Mouse (Mus musculus): Measurements from ENCODE around the gene Rasgrp4. TPM values are rescaled to one million over a fixed set of nuclear protein-coding genes. Genes with fewer than 3 reads are reported as not detected.

The Rasgrp4 gene
- total and polyA plus RNA-seq, 3 experiments = 0.46 to 1.9 TPM; not detected in 1

DNA sequence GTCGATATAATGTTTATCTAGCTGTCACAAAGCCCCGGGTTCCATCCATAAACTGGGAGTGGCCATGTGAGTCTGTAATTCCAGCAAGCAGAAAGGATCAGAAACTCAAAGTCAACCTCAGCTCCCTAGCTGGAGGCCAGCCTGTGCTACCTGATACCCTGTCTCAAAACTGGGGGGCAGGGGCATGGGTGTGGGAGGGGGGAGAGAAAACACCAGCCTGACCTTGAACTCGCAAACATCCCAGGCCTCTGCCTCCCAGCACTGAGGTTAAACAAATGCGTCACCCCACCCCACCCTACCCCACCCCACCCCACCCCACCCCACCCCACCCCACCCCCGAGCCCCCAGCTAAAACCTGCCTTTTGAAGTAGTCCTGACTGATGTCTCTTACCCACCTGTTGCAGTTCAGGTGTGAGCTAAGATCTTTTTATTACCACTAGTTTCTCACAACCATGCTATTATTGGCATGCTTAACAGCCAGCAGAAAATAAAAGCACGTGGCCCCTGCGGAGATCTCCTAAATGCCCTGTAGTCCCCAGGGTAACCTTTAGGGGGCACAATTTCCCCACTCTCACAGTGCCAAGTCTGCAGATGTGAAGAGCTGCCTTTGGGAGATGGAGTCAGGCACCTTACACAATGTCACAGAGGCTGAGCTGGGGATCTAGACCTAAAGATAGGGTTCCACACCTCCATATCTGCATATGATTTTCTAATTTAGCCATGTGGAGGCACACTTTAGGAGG, 8.3 kb upstream of the Rasgrp4 start:
- TF ChIP-seq MAX (IDR thresholded peaks at IDR 0.05; ENCODE audit: low read length) = peak; percentile 99
- peak; percentile 56; the same call in 1 of the 2 replicates for TF ChIP-seq BHLHE40 (IDR thresholded peaks at IDR 0.05; ENCODE audit: borderline replicate concordance, low read depth, low read length)
- TF ChIP-seq ZKSCAN1 (IDR thresholded peaks at IDR 0.05; ENCODE audit: low read depth, low read length) = no peak
- no peak for TF ChIP-seq ELF1 (IDR thresholded peaks at IDR 0.05; ENCODE audit: low read depth, low read length)
- TF ChIP-seq HCFC1 (IDR thresholded peaks at IDR 0.05; ENCODE audit: low read depth, low read length) = peak; percentile 17; the same call in 1 of the 2 replicates
- TF ChIP-seq MXI1 (IDR thresholded peaks at IDR 0.05; ENCODE audit: low read depth, low read length) = peak; percentile 99
- TF ChIP-seq MAZ (IDR thresholded peaks at IDR 0.05; ENCODE audit: low read depth, low read length) = peak; percentile 61; the same call in 1 of the 2 replicates
- TF ChIP-seq TCF12 (IDR thresholded peaks at IDR 0.05; ENCODE audit: low read depth, low read length) = 0 out of 2 replicates have a peak, but pooled peaks have one; percentile 10
- TF ChIP-seq RAD21 (IDR thresholded peaks at IDR 0.05; ENCODE audit: low read depth, low read length) = peak; percentile 94
- peak; percentile 75 for TF ChIP-seq SMC3 (IDR thresholded peaks at IDR 0.05; ENCODE audit: low read depth, low read length)
- TF ChIP-seq JUND (IDR thresholded peaks at IDR 0.05; ENCODE audit: low read depth, low read length) = no peak
- peak; percentile 99 for TF ChIP-seq MYC (IDR thresholded peaks at IDR 0.05; ENCODE audit: low read depth, low read length)
- peak; percentile 98 for TF ChIP-seq SIN3A (IDR thresholded peaks at IDR 0.05; ENCODE audit: low read length)
- TF ChIP-seq USF1 (IDR thresholded peaks at IDR 0.05; ENCODE audit: low read depth, low read length) = peak; percentile 86
- TF ChIP-seq NRF1 (IDR thresholded peaks at IDR 0.05; ENCODE audit: insufficient read depth, low read depth, low read length, poor library complexity, severe bottlenecking) = no peak
- peak; percentile 73 to 95 (median 94) for TF ChIP-seq CTCF (IDR thresholded peaks at IDR 0.05 in 2 of 3, conservative IDR thresholded peaks at IDR 0.05 in 1 of 3; ENCODE audit: control insufficient read depth in 1 of 3, insufficient read depth in 1 of 3, low read depth in 2 of 3, low read length in 3 of 3, poor library complexity in 1 of 3, severe bottlenecking in 1 of 3)
- peak; percentile 80 for TF ChIP-seq ZC3H11A (IDR thresholded peaks at IDR 0.05; ENCODE audit: low read depth, low read length)
- DNase-seq (ENCODE audit: low read depth, low spot score) = peak; percentile 87
- Histone ChIP-seq H3K36me3 (ENCODE audit: control insufficient read depth in 1 of 2, insufficient read depth in 2 of 2, low read length in 2 of 2) (no peaks in the 10 kb centered on the region; a peak in 1 of 4 replicates), H3K9ac (ENCODE audit: control insufficient read depth, low read depth, low read length, poor library complexity, severe bottlenecking) (0 out of 2 replicates have a peak overlapping the region, but pooled peaks have one; percentile 20), H3K4me3 (ENCODE audit: control insufficient read depth in 1 of 2, insufficient read depth in 1 of 2, low read depth in 2 of 2, low read length in 2 of 2) (no peak overlapping the region), H3K79me2 (ENCODE audit: control insufficient read depth, insufficient read depth, low read length, poor library complexity) (no peaks in the 10 kb centered on the region), H3K27me3 (ENCODE audit: control insufficient read depth in 1 of 2, insufficient read depth in 2 of 2, low read length in 2 of 2) (no peaks in the 10 kb centered on the region), H3K9me3 (replicated peaks; ENCODE audit: insufficient read depth, low read length) (no peaks in the 10 kb centered on the region), H3K27ac (ENCODE audit: control insufficient read depth, low read depth, low read length) (no peak overlapping the region), H3K4me1 (ENCODE audit: control insufficient read depth in 1 of 2, insufficient read depth in 2 of 2, low read length in 2 of 2) (peaks cover 0 to 6% of the 10 kb centered on the region in 2 experiments; a peak in 1 of 4 replicates)

DNA sequence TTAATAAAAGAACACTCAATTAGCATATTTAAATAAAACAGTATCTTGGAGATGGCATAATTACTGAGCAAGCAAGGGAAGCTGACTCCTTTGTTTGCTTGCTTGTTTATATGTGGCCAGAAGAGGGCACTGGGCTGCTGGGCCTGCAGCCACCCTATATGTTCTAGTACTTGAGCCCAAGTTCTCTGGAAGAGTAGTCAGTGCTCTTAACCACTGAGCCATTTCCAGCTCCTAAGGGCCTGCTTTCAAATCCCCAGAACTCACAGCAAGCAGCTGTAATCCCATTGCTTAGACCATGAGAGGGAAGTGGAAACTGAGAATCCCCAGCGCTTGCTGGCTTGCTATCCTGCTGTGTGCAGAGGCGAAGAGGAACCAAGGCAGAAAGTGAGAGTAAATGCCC, 5.9 kb upstream of the Rasgrp4 start:
- no peak overlapping the region for H3K27ac ChIP-seq (ENCODE audit: control insufficient read depth, low read depth, low read length)
- no peaks in the 10 kb centered on the region for H3K9me3 ChIP-seq (replicated peaks; ENCODE audit: insufficient read depth, low read length)
- H3K79me2 ChIP-seq (ENCODE audit: control insufficient read depth, insufficient read depth, low read length, poor library complexity) = no peaks in the 10 kb centered on the region
- H3K4me3 ChIP-seq (ENCODE audit: control insufficient read depth in 1 of 2, insufficient read depth in 1 of 2, low read depth in 2 of 2, low read length in 2 of 2) = peak overlapping the region in 1 of 2 experiments; percentile 18; a peak in 2 of 4 replicates
- no peaks in the 10 kb centered on the region; a peak in 1 of 4 replicates for H3K36me3 ChIP-seq (ENCODE audit: control insufficient read depth in 1 of 2, insufficient read depth in 2 of 2, low read length in 2 of 2)
- peak; percentile 72 for TF ChIP-seq RAD21 (IDR thresholded peaks at IDR 0.05; ENCODE audit: low read depth, low read length)
- peak; percentile 74 for TF ChIP-seq ZC3H11A (IDR thresholded peaks at IDR 0.05; ENCODE audit: low read depth, low read length)
- peak; percentile 72 for TF ChIP-seq SMC3 (IDR thresholded peaks at IDR 0.05; ENCODE audit: low read depth, low read length)
- TF ChIP-seq POLR2A (IDR thresholded peaks at IDR 0.05; ENCODE audit: control insufficient read depth in 1 of 2, insufficient read depth in 1 of 2, low read depth in 1 of 2, low read length in 2 of 2, poor library complexity in 1 of 2) = no peak
- peak; percentile 75 to 81 (median 76) for TF ChIP-seq CTCF (IDR thresholded peaks at IDR 0.05 in 2 of 3, conservative IDR thresholded peaks at IDR 0.05 in 1 of 3; ENCODE audit: control insufficient read depth in 1 of 3, insufficient read depth in 1 of 3, low read depth in 2 of 3, low read length in 3 of 3, poor library complexity in 1 of 3, severe bottlenecking in 1 of 3)
- TF ChIP-seq MAFK (IDR thresholded peaks at IDR 0.05; ENCODE audit: borderline replicate concordance, low read depth, low read length) = no peak
- H3K4me1 ChIP-seq (ENCODE audit: control insufficient read depth in 1 of 2, insufficient read depth in 2 of 2, low read length in 2 of 2) = peaks cover 0 to 7% of the 10 kb centered on the region in 2 experiments; a peak in 1 of 4 replicates
- H3K9ac ChIP-seq (ENCODE audit: control insufficient read depth, low read depth, low read length, poor library complexity, severe bottlenecking) = peak overlapping the region; percentile 31; the same call in 1 of the 2 replicates
- no peaks in the 10 kb centered on the region for H3K27me3 ChIP-seq (ENCODE audit: control insufficient read depth in 1 of 2, insufficient read depth in 2 of 2, low read length in 2 of 2)
- peak; percentile 74 for DNase-seq (ENCODE audit: low read depth, low spot score)
